Mouse (Mus musculus): ENCODE data around the gene Akr1b8. TPM values are rescaled to one million over a fixed set of nuclear protein-coding genes. Genes with fewer than 3 reads are reported as not detected.
"Not testable (repeated sequence)": the region's sequence is repeated elsewhere in the genome, so short reads cannot be mapped to it uniquely, and the experiment has no call there.

The Akr1b8 gene
- polyA plus RNA-seq, 1 experiment, result 53.5 TPM

DNA sequence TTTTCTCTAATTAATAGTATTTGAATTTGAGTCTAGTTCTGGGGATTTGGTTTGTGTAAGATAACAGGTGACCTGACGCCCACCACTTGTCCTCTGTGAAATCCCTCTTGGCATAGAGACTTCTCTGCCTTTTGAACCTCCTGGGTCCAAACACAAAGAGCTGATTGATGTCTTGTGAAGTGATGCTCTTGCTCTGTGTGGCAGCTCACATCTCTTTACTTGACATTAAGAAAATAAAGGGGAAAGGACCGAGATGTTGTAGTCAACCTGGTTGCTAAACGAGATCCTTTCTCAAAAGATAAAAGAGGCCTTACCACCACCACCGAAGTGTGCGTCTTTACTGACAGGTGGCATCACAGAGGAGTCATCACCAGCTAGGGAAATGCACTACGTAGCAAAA lies 35.3 kb upstream of the Akr1b8 start:
- TF ChIP-seq POLR2A (IDR thresholded peaks at IDR 0.05; ENCODE audit: low read depth, low read length), result no peak
- no peak for TF ChIP-seq CTCF (IDR thresholded peaks at IDR 0.05; ENCODE audit: borderline replicate concordance, insufficient read depth, low read length)
- Histone ChIP-seq H3K4me3 (ENCODE audit: insufficient read depth, low read length) (no peak overlapping the region), H3K4me1 (ENCODE audit: control insufficient read depth, insufficient read depth, low read length) (peaks cover 4% of the 10 kb centered on the region; the same call in 1 of the 2 replicates), H3K27ac (ENCODE audit: insufficient read depth, low read length) (no peak overlapping the region)

DNA sequence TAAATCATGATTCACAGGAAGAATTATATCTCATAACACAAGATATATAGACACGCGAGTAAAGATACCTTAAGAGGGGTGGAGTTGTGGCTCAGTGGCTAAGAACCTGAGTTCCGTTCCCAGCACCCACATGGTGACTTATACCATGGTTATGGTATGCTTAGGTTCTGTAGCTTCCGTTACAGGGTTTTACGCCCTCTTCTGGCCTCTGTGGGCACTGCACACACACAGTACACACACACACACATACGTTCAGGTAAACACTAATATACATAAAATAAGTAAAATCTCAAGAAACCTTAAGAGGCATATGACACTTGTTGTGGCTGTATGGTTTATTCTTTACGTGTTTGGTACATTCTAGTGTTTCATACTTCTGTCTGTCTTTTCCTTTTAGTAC lies 31.8 kb upstream of the Akr1b8 start:
- H3K4me1 ChIP-seq (ENCODE audit: control insufficient read depth, insufficient read depth, low read length), result 0 out of 2 replicates have a peak, but pooled peaks cover 2% of the 10 kb centered on the region
- TF ChIP-seq CTCF (IDR thresholded peaks at IDR 0.05; ENCODE audit: borderline replicate concordance, insufficient read depth, low read length), result no peak
- no peak overlapping the region for H3K27ac ChIP-seq (ENCODE audit: insufficient read depth, low read length)
- no peak overlapping the region for H3K4me3 ChIP-seq (ENCODE audit: insufficient read depth, low read length)

DNA sequence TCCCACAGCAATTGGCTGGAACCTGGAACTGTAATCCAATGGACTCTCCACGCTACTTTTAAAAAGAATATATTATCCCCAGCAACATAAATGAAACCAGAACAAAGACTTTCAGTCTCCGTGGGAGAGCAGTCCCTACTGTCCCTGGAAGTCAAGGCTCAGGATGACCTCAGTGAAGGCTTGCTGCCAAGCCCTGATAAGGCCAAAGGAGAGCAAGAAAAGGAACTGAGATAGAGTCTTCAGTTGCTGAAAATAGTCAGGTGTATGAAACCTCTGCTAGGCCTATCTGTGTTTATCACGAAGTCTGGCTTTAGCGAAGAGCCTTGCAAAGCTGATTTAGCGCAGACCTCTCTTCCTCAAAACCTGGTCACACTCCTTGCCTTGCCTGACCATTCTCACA lies 22.5 kb upstream of the Akr1b8 start:
- H3K4me3 ChIP-seq (ENCODE audit: insufficient read depth, low read length), result no peak overlapping the region
- no peak overlapping the region for H3K27ac ChIP-seq (ENCODE audit: insufficient read depth, low read length)
- TF ChIP-seq POLR2A (IDR thresholded peaks at IDR 0.05; ENCODE audit: low read depth, low read length) (no peak), CTCF (IDR thresholded peaks at IDR 0.05; ENCODE audit: borderline replicate concordance, insufficient read depth, low read length) (no peak)
- no peaks in the 10 kb centered on the region for H3K4me1 ChIP-seq (ENCODE audit: control insufficient read depth, insufficient read depth, low read length)

DNA sequence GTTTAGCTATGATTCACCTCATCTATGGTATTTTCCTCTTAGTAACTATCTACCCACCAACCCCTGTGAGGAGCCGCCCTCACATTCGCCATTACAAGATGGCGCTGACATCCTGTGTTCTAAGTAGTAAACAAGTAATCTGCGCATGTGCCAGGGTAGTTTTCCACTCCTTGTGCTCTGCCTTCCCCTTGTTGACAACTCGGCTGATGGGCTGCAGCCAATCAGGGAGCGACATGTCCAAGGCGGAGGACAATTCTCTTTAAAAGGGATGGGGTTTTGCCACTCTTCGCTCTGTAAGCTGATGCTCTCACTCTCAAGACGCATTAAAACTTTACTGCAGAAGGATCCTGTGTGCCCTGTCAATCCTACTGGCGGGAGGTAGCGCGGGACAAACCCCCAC lies 22.1 kb upstream of the Akr1b8 start:
- H3K4me1 ChIP-seq (ENCODE audit: control insufficient read depth, insufficient read depth, low read length); H3K27ac ChIP-seq (ENCODE audit: insufficient read depth, low read length); H3K4me3 ChIP-seq (ENCODE audit: insufficient read depth, low read length): not testable (repeated sequence)

DNA sequence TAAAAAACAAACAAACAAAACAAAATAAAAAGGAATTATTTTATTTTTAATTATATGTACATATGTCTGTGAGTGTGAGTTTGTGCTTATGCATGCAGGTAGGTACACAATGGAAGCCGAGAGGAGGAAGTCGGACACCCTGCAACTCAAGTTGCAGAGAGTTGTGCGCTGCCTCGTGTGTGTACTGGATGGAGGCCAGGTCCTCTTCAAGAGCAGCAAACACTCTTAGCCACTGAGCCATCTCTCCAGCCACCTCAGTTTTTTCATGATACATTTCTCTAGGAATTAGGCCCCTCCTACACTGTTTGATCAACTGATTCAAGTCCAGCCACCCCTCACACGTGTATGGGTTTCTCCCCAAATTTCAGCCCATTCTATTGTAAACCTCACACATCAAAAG lies 19.2 kb upstream of the Akr1b8 start:
- no peaks in the 10 kb centered on the region for H3K4me1 ChIP-seq (ENCODE audit: control insufficient read depth, insufficient read depth, low read length)

DNA sequence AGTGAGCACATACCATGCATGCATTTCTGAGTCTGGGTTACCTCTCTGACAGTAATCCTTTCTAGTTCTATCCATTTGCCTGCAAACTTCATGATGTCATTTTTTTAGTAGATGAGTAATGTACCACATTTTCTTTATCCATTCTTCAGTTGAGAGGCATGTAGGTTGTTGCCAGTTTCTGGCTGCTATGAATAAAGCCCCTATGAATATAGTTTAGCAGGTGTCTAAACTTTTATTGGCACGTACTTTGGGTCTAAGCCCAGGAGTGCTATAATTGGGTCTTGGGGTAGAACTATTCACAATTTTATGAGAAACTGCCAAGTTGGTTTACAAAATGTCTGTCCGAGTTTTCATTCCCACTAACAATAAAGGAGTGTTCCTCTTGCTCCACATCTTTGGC lies 16.1 kb upstream of the Akr1b8 start:
- TF ChIP-seq POLR2A (IDR thresholded peaks at IDR 0.05; ENCODE audit: low read depth, low read length), result no peak
- no peak for TF ChIP-seq CTCF (IDR thresholded peaks at IDR 0.05; ENCODE audit: borderline replicate concordance, insufficient read depth, low read length)
- H3K4me3 ChIP-seq (ENCODE audit: insufficient read depth, low read length), result no peak overlapping the region
- no peaks in the 10 kb centered on the region for H3K4me1 ChIP-seq (ENCODE audit: control insufficient read depth, insufficient read depth, low read length)
- H3K27ac ChIP-seq (ENCODE audit: insufficient read depth, low read length), result no peak overlapping the region

More for the DNA sequence above, 19.2 kb upstream of the Akr1b8 start:
- Histone ChIP-seq H3K27ac (ENCODE audit: insufficient read depth, low read length) (no peak overlapping the region), H3K4me3 (ENCODE audit: insufficient read depth, low read length) (no peak overlapping the region)
- TF ChIP-seq CTCF (IDR thresholded peaks at IDR 0.05; ENCODE audit: borderline replicate concordance, insufficient read depth, low read length), result no peak
- TF ChIP-seq POLR2A (IDR thresholded peaks at IDR 0.05; ENCODE audit: low read depth, low read length), result no peak

DNA sequence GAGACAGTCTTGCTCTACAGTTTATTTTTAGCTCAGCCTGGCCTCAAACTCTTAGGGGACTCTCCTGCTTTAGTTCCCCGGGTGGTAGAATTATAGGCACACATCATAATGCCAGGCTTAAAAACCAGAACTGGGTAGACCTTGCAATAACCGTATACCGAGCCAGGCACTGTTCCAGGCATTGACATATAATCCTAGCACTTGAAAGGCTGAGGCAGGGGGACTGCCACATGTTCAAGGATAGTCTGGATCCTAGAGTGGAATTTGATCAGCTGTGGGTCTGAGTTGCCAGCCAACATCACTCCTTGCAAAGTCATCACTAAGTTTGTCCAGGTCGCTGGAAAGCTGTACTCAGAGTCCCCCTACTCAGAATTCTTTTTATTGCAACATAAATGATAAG lies 11.9 kb upstream of the Akr1b8 start:
- peaks cover 2% of the 10 kb centered on the region; the same call in 1 of the 2 replicates for H3K4me1 ChIP-seq (ENCODE audit: control insufficient read depth, insufficient read depth, low read length)
- TF ChIP-seq POLR2A (IDR thresholded peaks at IDR 0.05; ENCODE audit: low read depth, low read length), result no peak
- no peak for TF ChIP-seq CTCF (IDR thresholded peaks at IDR 0.05; ENCODE audit: borderline replicate concordance, insufficient read depth, low read length)
- H3K4me3 ChIP-seq (ENCODE audit: insufficient read depth, low read length), result no peak overlapping the region
- H3K27ac ChIP-seq (ENCODE audit: insufficient read depth, low read length), result no peak overlapping the region

DNA sequence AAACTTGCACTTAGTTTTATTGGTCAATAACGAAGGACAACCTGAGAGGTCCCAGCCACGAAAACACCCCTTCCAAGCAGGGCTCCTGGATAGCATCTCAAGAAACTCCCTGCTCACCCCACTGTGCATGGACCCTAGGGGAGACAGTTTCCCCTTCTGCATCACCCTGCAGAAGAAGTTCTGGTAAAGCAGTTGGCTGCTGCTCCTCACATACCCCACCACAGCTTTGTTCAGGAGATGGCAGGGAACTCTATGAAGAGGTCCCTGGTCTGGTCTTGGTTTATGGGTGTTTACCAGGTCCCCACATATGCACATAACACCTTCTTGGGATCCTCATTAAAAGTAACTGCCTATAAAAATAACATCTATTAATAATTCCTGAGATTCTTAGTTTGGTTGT lies 11.4 kb upstream of the Akr1b8 start:
- H3K4me1 ChIP-seq (ENCODE audit: control insufficient read depth, insufficient read depth, low read length), result peaks cover 2% of the 10 kb centered on the region; the same call in 1 of the 2 replicates
- no peak overlapping the region for H3K27ac ChIP-seq (ENCODE audit: insufficient read depth, low read length)
- no peak overlapping the region for H3K4me3 ChIP-seq (ENCODE audit: insufficient read depth, low read length)
- TF ChIP-seq CTCF (IDR thresholded peaks at IDR 0.05; ENCODE audit: borderline replicate concordance, insufficient read depth, low read length) (no peak), POLR2A (IDR thresholded peaks at IDR 0.05; ENCODE audit: low read depth, low read length) (no peak)

DNA sequence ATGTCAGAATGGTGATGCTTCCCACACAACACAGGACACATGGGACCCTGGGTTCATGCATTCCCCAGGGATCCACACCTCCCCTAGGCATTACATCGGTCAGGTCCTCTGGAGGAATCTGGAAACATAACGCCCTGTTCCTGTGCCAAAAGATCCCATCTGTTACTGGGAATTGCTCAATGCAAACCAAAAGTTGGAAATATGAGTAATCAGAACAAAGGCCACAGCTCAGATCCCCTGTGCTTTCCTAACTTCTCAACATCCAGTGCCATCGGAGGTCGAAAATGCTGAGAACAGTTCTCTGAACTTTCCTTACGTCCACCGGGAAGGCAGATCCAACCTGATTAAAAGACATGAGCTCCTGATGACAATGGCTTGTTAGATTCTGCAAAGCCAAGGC lies 10.5 kb upstream of the Akr1b8 start:
- Histone ChIP-seq H3K4me3 (ENCODE audit: insufficient read depth, low read length) (no peak overlapping the region), H3K4me1 (ENCODE audit: control insufficient read depth, insufficient read depth, low read length) (peaks cover 2% of the 10 kb centered on the region; the same call in 1 of the 2 replicates), H3K27ac (ENCODE audit: insufficient read depth, low read length) (no peak overlapping the region)
- no peak for TF ChIP-seq CTCF (IDR thresholded peaks at IDR 0.05; ENCODE audit: borderline replicate concordance, insufficient read depth, low read length)
- no peak for TF ChIP-seq POLR2A (IDR thresholded peaks at IDR 0.05; ENCODE audit: low read depth, low read length)

DNA sequence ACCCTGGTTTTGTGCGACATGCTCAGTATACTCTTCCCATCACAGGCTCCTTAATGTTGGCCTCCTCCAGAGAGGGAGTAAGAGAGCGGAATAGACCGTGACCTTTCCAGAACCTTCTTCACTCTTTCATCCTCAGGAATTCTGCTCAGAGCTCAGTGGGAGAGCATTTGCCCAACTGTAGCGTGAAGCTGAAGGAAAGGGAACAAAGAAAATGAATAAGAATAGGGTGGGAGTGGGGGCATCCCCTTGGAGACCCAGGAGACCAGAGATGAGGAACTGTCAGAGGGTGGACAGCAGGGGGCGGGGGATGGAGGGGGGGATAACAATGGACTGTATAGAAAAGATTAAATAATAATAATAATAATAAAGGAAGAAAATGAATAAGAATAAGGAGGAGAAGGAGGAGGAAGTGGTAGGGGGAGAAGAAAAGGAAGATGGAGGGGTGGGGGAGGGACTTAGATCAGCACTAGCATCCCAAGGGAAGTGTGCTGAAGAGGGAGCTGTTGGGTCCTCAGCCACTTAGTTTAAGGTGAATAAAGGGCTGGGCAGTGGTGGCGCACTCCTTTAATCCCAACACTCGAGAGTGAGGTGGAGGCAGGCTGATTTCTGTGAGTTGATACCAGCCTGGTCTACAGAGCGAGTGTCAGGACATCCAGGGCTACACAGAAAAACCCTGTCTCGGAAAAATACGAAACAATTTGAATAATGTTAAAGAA lies 9.6 kb upstream of the Akr1b8 start:
- Histone ChIP-seq H3K4me1 (ENCODE audit: control insufficient read depth, insufficient read depth, low read length) (peaks cover 2% of the 10 kb centered on the region; the same call in 1 of the 2 replicates), H3K4me3 (ENCODE audit: insufficient read depth, low read length) (no peak overlapping the region), H3K27ac (ENCODE audit: insufficient read depth, low read length) (no peak overlapping the region)
- TF ChIP-seq POLR2A (IDR thresholded peaks at IDR 0.05; ENCODE audit: low read depth, low read length) (no peak), CTCF (IDR thresholded peaks at IDR 0.05; ENCODE audit: borderline replicate concordance, insufficient read depth, low read length) (no peak)

Data from embryonic fibroblast, embryonic 13.5 days (primary cell).